Mouse (Mus musculus): ENCODE measurements around the gene B4galt2. TPM values are rescaled to one million over a fixed set of nuclear protein-coding genes. Genes with fewer than 3 reads are reported as not detected.

The B4galt2 gene
- total and polyA plus RNA-seq, 3 experiments, result 0.08 to 0.19 TPM; not detected in 1

GRCm38 (mm10) chr4:117869317-117869716 lies 14.0 kb downstream of the B4galt2 start:
- Histone ChIP-seq H3K36me3 (ENCODE audit: control insufficient read depth in 1 of 2, insufficient read depth in 2 of 2, low read length in 2 of 2) (no peaks in the 10 kb centered on the region; a peak in 1 of 4 replicates), H3K79me2 (ENCODE audit: control insufficient read depth, insufficient read depth, low read length, poor library complexity) (no peaks in the 10 kb centered on the region), H3K27ac (ENCODE audit: control insufficient read depth, low read depth, low read length) (no peak overlapping the region), H3K27me3 (ENCODE audit: control insufficient read depth in 1 of 2, insufficient read depth in 2 of 2, low read length in 2 of 2) (no peaks in the 10 kb centered on the region), H3K9ac (ENCODE audit: control insufficient read depth, low read depth, low read length, poor library complexity, severe bottlenecking) (no peak overlapping the region), H3K9me3 (replicated peaks; ENCODE audit: insufficient read depth, low read length) (no peaks in the 10 kb centered on the region), H3K4me1 (ENCODE audit: control insufficient read depth in 1 of 2, insufficient read depth in 2 of 2, low read length in 2 of 2) (no peaks in the 10 kb centered on the region), H3K4me3 (ENCODE audit: control insufficient read depth in 1 of 2, insufficient read depth in 1 of 2, low read depth in 2 of 2, low read length in 2 of 2) (no peak overlapping the region)
- TF ChIP-seq GABPA (IDR thresholded peaks at IDR 0.05; ENCODE audit: low read depth, low read length) (no peak), CHD2 (IDR thresholded peaks at IDR 0.05; ENCODE audit: low read length) (no peak), CHD1 (IDR thresholded peaks at IDR 0.05; ENCODE audit: low read depth, low read length) (no peak), ZC3H11A (IDR thresholded peaks at IDR 0.05; ENCODE audit: low read depth, low read length) (no peak), SMC3 (IDR thresholded peaks at IDR 0.05; ENCODE audit: low read depth, low read length) (no peak), ELF1 (IDR thresholded peaks at IDR 0.05; ENCODE audit: low read depth, low read length) (no peak), NELFE (IDR thresholded peaks at IDR 0.05; ENCODE audit: low read depth, low read length) (no peak), EP300 (IDR thresholded peaks at IDR 0.05; ENCODE audit: low read depth in 1 of 2, low read length in 2 of 2) (no peak), MAX (IDR thresholded peaks at IDR 0.05; ENCODE audit: low read length) (no peak), RAD21 (IDR thresholded peaks at IDR 0.05; ENCODE audit: low read depth, low read length) (no peak), CTCF (IDR thresholded peaks at IDR 0.05 in 2 of 3, conservative IDR thresholded peaks at IDR 0.05 in 1 of 3; ENCODE audit: control insufficient read depth in 1 of 3, insufficient read depth in 1 of 3, low read depth in 2 of 3, low read length in 3 of 3, poor library complexity in 1 of 3, severe bottlenecking in 1 of 3) (no peak), MAFK (IDR thresholded peaks at IDR 0.05; ENCODE audit: borderline replicate concordance, low read depth, low read length) (no peak), SIN3A (IDR thresholded peaks at IDR 0.05; ENCODE audit: low read length) (no peak), MAZ (IDR thresholded peaks at IDR 0.05; ENCODE audit: low read depth, low read length) (no peak), POLR2AphosphoS2 (IDR thresholded peaks at IDR 0.05; ENCODE audit: low read length) (no peak), TAL1 (IDR thresholded peaks at IDR 0.05; ENCODE audit: low read length) (no peak), ZMIZ1 (IDR thresholded peaks at IDR 0.05; ENCODE audit: low read depth, low read length) (no peak)
- DNase-seq (ENCODE audit: low read depth, low spot score), result no peak

- Histone ChIP-seq H3K79me2 (ENCODE audit: control insufficient read depth, insufficient read depth, low read length, poor library complexity) (no peaks in the 10 kb centered on the region), H3K27ac (ENCODE audit: control insufficient read depth, low read depth, low read length) (no peak overlapping the region), H3K36me3 (ENCODE audit: control insufficient read depth in 1 of 2, insufficient read depth in 2 of 2, low read length in 2 of 2) (no peaks in the 10 kb centered on the region; a peak in 1 of 4 replicates), H3K4me3 (ENCODE audit: control insufficient read depth in 1 of 2, insufficient read depth in 1 of 2, low read depth in 2 of 2, low read length in 2 of 2) (no peak overlapping the region), H3K27me3 (ENCODE audit: control insufficient read depth in 1 of 2, insufficient read depth in 2 of 2, low read length in 2 of 2) (no peaks in the 10 kb centered on the region), H3K4me1 (ENCODE audit: control insufficient read depth in 1 of 2, insufficient read depth in 2 of 2, low read length in 2 of 2) (no peaks in the 10 kb centered on the region), H3K9ac (ENCODE audit: control insufficient read depth, low read depth, low read length, poor library complexity, severe bottlenecking) (no peak overlapping the region), H3K9me3 (replicated peaks; ENCODE audit: insufficient read depth, low read length) (no peaks in the 10 kb centered on the region)
- TF ChIP-seq CTCF (IDR thresholded peaks at IDR 0.05 in 2 of 3, conservative IDR thresholded peaks at IDR 0.05 in 1 of 3; ENCODE audit: control insufficient read depth in 1 of 3, insufficient read depth in 1 of 3, low read depth in 2 of 3, low read length in 3 of 3, poor library complexity in 1 of 3, severe bottlenecking in 1 of 3) (peak; percentile 13 to 68 (median 45); a peak in 5 of 6 replicates), MAX (IDR thresholded peaks at IDR 0.05; ENCODE audit: low read length) (no peak), SMC3 (IDR thresholded peaks at IDR 0.05; ENCODE audit: low read depth, low read length) (peak; percentile 53), RAD21 (IDR thresholded peaks at IDR 0.05; ENCODE audit: low read depth, low read length) (peak; percentile 15)
- peak; percentile 23 for DNase-seq (ENCODE audit: low read depth, low spot score)
Measured at GRCm38 (mm10) chr4:117867823-117868222, 15.5 kb downstream of the B4galt2 start.
